Mouse (Mus musculus) G1E (cell line): ENCODE results near the gene Notum.

ENCODE experiments used
- CTCF ChIP-seq: IDR thresholded peaks from 2 replicates; pipeline ENCODE4 v1.5.1; 2012; ENCODE audit warnings: low read depth, low read length, inconsistent platforms, mixed read lengths
- GATA1 ChIP-seq: IDR thresholded peaks from 2 replicates; pipeline ENCODE4 v1.6.1; 2012; ENCODE audit warnings: borderline replicate concordance, low read length, inconsistent platforms, mixed read lengths

- TF ChIP-seq CTCF (no peak), GATA1 (no peak)
Measured at GRCm38 (mm10) chr11:120686650-120687272, 25.8 kb upstream of the Notum start.
